Mouse (Mus musculus) embryonic stem cell, embryonic (primary cell): Measurements from ENCODE around the gene Rapgef4.

ENCODE experiments used
- CTCF ChIA-PET, 4 experiments: fragments of 300-600 bp in 2 of 4; fragments of 350-600 bp in 2 of 4; sonication (Branson Sonifier 250); formaldehyde crosslinking; loops; one replicate each; lab custom pipeline; 2022; ENCODE audit warnings: inconsistent platforms in 2 of 4; lab: Charles Lee
- POLR2A ChIA-PET, 4 experiments: fragments of 300-600 bp in 2 of 4; fragments of 350-600 bp in 2 of 4; sonication (Branson Sonifier 250); formaldehyde crosslinking; loops; one replicate each; lab custom pipeline; 2022; ENCODE audit warnings: antibody characterized with exemption in 4 of 4, inconsistent platforms in 1 of 4; lab: Charles Lee

Gene Rapgef4

DNA sequence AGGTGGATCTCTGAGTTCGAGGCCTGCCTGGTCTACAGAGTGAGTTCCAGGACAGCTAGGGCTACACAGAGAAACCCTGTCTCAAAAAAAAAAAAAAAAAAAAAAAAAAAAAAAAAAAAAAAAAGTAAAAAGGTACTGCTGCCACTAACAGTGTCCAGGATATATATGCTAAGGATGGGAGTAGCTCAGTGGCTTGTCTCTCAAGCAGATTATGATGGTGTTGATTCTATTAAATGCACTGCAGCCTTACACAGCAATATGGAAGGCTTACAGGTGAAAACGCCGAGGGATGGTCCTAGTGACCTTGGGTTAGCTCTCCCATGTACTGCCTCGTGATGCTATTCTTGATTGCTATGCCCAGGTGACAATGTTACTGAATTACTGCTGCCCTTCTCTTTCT lies 160.7 kb downstream of the Rapgef4 start:
- ChIA-PET POLR2A (interaction anchor here in 1 of 4 experiments (0.7 kb wide), 1 partner anchor 25 kb away, joined by 3 read pairs; no protein-coding TSS in a partner anchor), CTCF (interaction anchor here in 2 of 4 experiments (0.6 to 1.0 kb wide), 3 partner anchors 62 to 153 kb away, joined by 3 to 4 read pairs (median 3); no protein-coding TSS in a partner anchor)

DNA sequence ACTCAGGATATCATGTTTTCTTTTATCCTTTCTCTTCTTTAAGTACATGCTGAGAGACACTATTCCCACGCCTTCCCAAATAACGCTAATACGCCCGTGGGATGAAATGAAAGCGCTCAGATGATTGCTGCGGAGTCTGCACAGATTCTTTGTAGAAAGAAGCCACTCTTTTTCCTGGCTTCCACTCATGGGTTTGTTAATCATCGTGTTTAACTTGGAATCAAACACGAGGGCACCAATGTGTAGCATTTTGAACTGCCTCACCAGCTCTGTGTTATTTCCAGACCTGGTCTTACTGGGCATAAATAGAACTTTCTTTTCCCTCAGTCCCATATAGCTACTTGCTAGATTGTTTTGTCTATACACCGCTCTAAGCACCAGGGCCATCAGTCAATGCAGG lies 162.4 kb downstream of the Rapgef4 start:
- ChIA-PET POLR2A (no interaction called here), CTCF (interaction anchor here in 1 of 4 experiments (1.0 kb wide), 1 partner anchor 47 kb away, joined by 3 read pairs; no protein-coding TSS in a partner anchor)

- CTCF ChIA-PET, result no interaction called here
- POLR2A ChIA-PET, result no interaction called here
Observed at GRCm38 (mm10) chr2:72144576-72145200, 163.6 kb downstream of the Rapgef4 start.

DNA sequence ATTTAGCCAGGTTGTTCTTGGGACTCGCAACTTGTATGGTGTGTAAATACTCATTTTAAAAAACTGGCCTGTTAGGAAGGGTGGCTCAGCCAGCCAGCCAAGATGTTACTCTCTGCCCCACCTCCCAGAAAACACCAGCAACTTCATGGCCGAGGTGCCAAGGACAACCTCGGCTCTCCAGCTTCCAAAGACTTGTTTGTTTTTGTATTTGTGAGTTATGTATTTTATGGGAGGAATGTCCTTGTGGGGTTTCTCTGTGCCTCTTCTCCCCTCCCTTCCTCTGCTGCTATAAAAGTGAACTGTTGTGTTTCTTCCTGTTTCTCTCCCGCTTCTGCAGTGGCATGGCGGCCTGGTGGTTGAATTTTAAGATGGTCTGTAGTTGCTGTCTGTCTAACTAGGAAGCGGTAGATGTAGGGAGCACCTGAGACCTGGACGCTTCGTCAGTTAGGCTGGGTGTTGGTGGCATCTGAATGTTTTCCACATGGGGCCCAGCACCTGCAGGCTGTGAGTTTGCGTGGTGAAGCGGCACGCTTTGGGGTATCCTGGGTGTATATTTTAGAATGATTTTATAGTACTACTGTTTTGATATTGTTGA lies 164.3 kb downstream of the Rapgef4 start:
- POLR2A ChIA-PET, result no interaction called here

DNA sequence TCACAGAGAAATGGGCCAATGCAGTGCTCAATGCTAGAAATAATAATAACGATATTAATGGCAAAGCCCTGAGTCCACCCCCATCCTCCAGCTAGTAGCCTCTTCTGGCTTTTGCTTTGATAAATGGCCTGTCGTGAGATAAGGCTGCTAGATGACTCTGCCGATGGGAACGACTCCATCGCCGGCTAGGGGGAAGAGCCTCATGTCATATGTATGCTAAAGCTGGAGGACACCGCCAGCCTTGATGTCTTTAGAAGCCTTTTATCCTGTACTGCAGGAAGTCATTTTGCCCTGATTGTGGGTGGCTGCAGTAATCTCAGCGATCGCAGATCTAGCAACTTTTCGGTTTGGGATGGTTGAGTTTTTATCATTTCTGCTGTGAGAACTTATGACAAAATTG lies 165.0 kb downstream of the Rapgef4 start:
- ChIA-PET CTCF (no interaction called here), POLR2A (interaction anchor here in 1 of 4 experiments (0.7 kb wide), 1 partner anchor 426 kb away, joined by 3 read pairs; no protein-coding TSS in a partner anchor)

More for the DNA sequence above, 164.3 kb downstream of the Rapgef4 start:
- CTCF ChIA-PET, result no interaction called here

DNA sequence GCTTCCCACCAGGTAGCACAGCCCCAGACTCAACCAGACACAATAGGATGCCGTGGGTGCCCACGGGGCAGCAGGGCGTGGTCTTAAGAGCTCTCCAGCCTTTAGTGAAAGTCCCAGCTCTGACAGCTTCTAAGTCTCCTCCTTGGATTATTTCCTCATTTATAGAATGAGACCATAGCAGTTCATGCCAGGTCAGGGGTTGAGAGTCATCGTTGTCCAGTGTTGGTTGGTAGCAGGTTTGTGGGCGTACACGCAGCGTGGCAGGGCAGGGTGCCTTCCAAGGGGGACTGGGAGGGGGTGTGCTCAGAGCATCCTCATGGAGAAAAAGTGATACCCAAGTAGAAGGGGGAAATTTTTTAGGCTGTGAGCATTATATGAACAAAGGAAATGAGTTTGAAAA lies 166.2 kb downstream of the Rapgef4 start:
- POLR2A ChIA-PET, result interaction anchor here in 1 of 4 experiments (1.9 kb wide), 1 partner anchor 14 kb away, joined by 4 read pairs; no protein-coding TSS in a partner anchor
- CTCF ChIA-PET, result interaction anchor here in 2 of 4 experiments (0.6 to 2.6 kb wide), 3 partner anchors 36 to 108 kb away, joined by 3 to 14 read pairs (median 3); no protein-coding TSS in a partner anchor

DNA sequence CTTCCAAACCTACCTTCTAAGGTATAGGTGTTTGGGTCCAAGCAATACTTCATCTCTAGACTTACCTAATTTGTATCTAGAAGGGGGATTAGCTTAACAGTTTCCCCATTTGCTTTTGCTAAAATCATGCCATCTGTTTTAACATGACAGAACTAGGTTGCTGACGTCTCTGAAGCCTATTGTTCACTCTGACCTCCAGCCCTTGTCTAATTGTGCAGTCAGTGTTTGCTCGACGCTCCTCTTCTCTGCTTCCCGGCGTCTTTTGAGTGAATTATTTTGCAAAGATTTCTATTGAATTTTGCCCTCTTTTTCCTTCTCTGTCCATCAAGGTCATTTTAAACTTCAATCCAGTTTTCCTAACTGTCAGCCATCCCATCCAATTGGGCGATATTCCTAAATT lies 166.7 kb downstream of the Rapgef4 start:
- ChIA-PET CTCF (interaction anchor here in 3 of 4 experiments (0.6 to 2.6 kb wide), 4 partner anchors 36 to 109 kb away, joined by 3 to 14 read pairs (median 8); no protein-coding TSS in a partner anchor), POLR2A (interaction anchor here in 1 of 4 experiments (1.4 to 1.9 kb wide), 2 partner anchors 13 to 51 kb away, joined by 3 to 4 read pairs; no protein-coding TSS in a partner anchor)

GRCm38 (mm10) chr2:72148647-72149046 lies 167.6 kb downstream of the Rapgef4 start:
- ChIA-PET CTCF (interaction anchor here (0.5 to 2.8 kb wide), 39 partner anchors 8 to 796 kb away, joined by 3 to 24 read pairs (median 4); no protein-coding TSS in a partner anchor), POLR2A (interaction anchor here in 3 of 4 experiments (0.5 to 1.9 kb wide), 4 partner anchors 12 to 110 kb away, joined by 3 to 7 read pairs (median 4); no protein-coding TSS in a partner anchor)

DNA sequence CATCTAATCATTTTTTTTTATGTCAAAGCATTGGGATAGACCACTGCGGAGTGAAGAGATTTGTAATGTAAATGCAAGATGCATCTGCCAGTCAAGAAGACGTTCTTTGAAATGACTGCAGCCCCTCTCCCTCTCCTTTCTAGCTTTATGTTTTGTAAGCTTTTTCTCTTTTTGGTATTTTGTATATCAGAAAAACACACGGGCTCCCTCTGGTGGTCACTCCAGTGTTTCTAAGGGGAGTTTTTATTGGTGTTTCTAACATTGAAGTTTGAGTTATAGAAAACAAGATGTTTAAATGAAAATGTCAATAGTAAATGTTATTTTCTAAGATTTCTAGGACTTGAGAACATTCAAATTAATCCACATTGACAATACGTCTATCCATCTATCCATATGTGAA lies 168.0 kb downstream of the Rapgef4 start:
- ChIA-PET POLR2A (interaction anchor here in 3 of 4 experiments (0.5 to 1.9 kb wide), 4 partner anchors 12 to 111 kb away, joined by 3 to 7 read pairs (median 4); no protein-coding TSS in a partner anchor), CTCF (interaction anchor here (0.5 to 2.8 kb wide), 38 partner anchors 9 to 561 kb away, joined by 3 to 24 read pairs (median 4); no protein-coding TSS in a partner anchor)

DNA sequence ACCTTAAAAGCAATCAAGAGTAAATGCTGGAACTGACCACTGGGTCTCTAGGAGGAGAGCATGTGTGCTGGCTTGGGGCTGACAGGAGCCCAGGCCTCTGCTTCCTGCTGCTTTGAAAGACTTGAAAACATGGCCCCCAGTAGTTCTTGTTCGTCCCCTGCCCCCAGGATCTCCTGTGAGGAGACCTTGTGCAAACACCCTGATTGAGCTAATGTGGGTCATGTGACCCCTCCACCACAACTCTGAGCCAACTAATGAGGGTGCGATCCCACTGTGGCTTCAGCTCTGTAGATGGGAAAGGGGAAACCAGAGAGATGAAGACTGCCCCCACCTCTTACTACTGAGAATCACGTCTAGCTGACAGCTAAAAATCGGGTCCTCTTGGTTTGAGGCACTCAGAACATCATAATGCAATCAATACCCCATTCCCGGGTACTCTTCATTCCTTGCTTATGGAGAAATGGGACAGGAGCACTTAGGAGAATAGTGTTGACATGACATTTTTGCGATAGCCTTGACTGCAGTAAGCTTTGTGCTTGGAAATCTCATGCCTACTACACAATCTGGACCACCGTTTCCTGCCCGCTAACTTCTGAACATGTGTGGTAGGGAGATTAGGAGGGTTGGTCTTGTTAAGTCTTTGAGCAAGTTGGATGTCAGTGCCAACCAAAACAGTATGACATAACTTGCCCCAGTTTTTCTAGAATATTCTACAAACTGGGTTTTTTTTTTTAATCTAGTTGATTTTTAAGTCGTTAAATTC lies 170.9 kb downstream of the Rapgef4 start:
- ChIA-PET POLR2A (no interaction called here), CTCF (no interaction called here)

- ChIA-PET CTCF (no interaction called here), POLR2A (no interaction called here)
Observed at GRCm38 (mm10) chr2:72152746-72153145, 171.7 kb downstream of the Rapgef4 start.

DNA sequence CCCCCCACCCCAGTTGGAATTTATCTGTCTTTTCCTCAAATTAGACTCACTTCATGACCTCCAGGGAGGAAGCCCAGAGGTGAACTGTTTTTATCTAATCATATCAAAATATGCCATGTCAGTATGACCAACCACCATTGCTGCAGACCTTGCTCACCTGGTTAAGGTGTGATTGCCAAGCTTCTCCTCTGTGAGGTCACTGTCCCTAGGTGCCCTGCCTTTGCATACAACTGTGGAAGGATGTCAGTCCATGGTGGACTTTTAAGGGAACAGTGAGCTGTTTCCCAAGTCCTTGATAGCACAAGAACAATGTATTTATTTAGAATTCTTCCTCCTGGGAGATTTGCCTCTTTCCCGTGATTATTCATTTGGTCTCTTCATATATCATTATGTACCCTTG lies 172.8 kb downstream of the Rapgef4 start:
- ChIA-PET POLR2A (no interaction called here), CTCF (no interaction called here)

DNA sequence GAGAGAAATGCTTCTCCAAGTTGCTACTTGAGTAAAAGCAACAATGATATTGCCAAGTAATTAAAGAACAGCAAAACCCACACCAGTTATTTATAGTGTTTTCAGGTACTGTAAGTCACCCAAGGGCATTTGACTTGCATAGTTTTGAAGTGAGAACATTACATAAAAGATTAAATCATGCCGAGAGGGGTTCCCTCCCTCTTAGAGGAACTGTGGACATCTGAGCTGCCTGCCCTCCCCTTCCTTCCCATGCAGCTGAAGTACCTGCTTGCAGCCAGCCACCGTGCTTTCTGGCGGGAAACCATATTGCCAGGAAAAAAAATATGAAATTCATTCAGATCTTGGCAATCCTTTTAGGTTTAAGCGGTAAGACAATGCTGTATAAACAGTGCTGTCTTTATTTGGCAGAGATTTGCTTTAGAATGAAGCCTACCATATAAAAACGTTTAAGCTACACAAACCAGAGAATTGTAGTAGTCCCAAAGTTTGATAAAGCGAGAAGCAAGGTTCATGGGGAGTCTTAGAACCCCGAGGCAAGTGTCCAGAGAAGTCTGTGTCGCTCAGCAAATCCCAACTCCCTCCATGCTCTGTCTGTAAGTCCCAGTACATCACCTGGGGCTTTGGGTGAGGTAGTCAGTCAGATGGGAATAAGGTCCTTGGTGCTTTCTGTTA lies 174.2 kb downstream of the Rapgef4 start:
- ChIA-PET POLR2A (no interaction called here), CTCF (interaction anchor here in 1 of 4 experiments (0.7 kb wide), 2 partner anchors 78 to 79 kb away, joined by 3 to 5 read pairs; no protein-coding TSS in a partner anchor)

GRCm38 (mm10) chr2:72156484-72156883 lies 175.4 kb downstream of the Rapgef4 start:
- POLR2A ChIA-PET, result no interaction called here
- CTCF ChIA-PET, result interaction anchor here in 1 of 4 experiments (0.6 kb wide), 1 partner anchor 124 kb away, joined by 3 read pairs; no protein-coding TSS in a partner anchor

DNA sequence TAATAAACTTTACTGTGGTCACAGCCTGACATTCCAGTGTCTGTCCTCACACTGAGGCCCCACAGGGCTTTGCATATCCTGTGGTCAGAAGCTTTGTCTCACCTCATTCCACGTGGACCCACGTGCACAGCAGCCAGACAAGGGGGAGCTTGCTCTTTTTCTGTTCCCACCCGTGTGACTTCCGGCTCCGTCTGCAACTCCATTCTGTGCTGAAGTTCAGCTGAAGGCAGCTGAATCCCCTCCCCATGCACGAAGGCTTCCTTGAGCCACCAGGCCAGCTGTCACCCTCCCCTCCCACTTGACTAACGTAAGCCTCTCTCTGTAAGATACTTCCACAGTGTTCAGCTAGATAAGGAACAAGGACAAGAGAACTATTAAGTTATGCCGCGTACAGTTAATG lies 176.5 kb downstream of the Rapgef4 start:
- ChIA-PET CTCF (interaction anchor here in 2 of 4 experiments (1.1 to 2.6 kb wide), 2 partner anchors 9 kb away, joined by 5 to 6 read pairs; no protein-coding TSS in a partner anchor), POLR2A (interaction anchor here in 3 of 4 experiments (0.5 to 1.4 kb wide), 4 partner anchors 9 to 119 kb away, joined by 3 to 4 read pairs (median 3); no protein-coding TSS in a partner anchor)

GRCm38 (mm10) chr2:72158045-72158444 lies 177.0 kb downstream of the Rapgef4 start:
- ChIA-PET POLR2A (interaction anchor here in 2 of 4 experiments (1.1 to 1.4 kb wide), 2 partner anchors 21 to 119 kb away, joined by 3 to 4 read pairs; no protein-coding TSS in a partner anchor), CTCF (interaction anchor here in 2 of 4 experiments (1.1 to 2.6 kb wide), 2 partner anchors 9 kb away, joined by 5 to 6 read pairs; no protein-coding TSS in a partner anchor)

- ChIA-PET CTCF (interaction anchor here in 1 of 4 experiments (2.6 kb wide), 1 partner anchor 10 kb away, joined by 6 read pairs; no protein-coding TSS in a partner anchor), POLR2A (interaction anchor here in 1 of 4 experiments (1.4 kb wide), 1 partner anchor 120 kb away, joined by 3 read pairs; no protein-coding TSS in a partner anchor)
Observed at GRCm38 (mm10) chr2:72158691-72159225, 177.7 kb downstream of the Rapgef4 start.
